In the genomic region with DNA sequence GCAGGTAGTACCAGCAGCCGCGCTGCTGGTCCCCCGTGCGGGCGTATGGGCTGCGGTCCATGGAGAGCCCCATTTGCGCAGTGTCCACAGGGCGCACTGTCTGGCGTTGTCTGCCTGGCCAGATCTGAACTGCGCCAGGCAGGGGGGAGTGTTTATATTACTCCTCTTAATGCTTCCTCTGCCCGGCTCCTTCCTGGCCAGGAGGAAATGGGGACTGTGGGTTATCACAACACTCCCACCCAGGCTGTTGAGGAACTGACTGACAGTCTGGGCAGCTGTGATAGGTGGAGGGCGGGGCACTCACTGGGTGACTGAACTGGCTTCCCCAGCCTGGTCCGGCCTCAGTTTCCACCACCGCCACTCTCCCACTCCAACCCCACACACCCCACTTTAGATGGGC, we compare ENCODE assay signal across 8 mouse cellular contexts. TPM values are rescaled to one million over a fixed set of nuclear protein-coding genes. Genes with fewer than 3 reads are reported as not detected.
DNase-seq lines count a peak whose midpoint lies in the region; ATAC-seq lines count a peak whose summit lies in the region.

A gene (minus strand): TSS at position 109 of the 400 bp plus-strand sequence.

- no peak within 1 kb of the TSS for H3K4me2 ChIP-seq in midbrain, embryonic 14.5 days (ENCODE audit: low read length)
- H3K4me2 ChIP-seq in embryonic facial prominence, embryonic 11.5 days (ENCODE audit: low read depth, low read length), result no peak within 1 kb of the TSS; the same call in 1 of the 2 replicates
- no peak within 1 kb of the TSS for H3K4me2 ChIP-seq in hindbrain, embryonic 14.5 days (replicated peaks)
- peak within 1 kb of the TSS; percentile 57 for H3K4me2 ChIP-seq in liver, embryonic 11.5 days

- no peak within 1 kb of the TSS for H3K27ac ChIP-seq in midbrain, embryonic 10.5 days (replicated peaks)
- H3K27ac ChIP-seq in midbrain, embryonic 14.5 days (replicated peaks; ENCODE audit: low read depth, low read length), result no peak within 1 kb of the TSS
- 0 out of 2 replicates have a peak within 1 kb of the TSS, but pooled peaks have one; percentile 41 for H3K27ac ChIP-seq in embryonic facial prominence, embryonic 11.5 days (replicated peaks; ENCODE audit: low read depth, low read length)
- no peak within 1 kb of the TSS for H3K27ac ChIP-seq in hindbrain, embryonic 14.5 days
- H3K27ac ChIP-seq in liver, embryonic 11.5 days (ENCODE audit: low read depth, low read length), result peak within 1 kb of the TSS; percentile 2

- no peak for DNase-seq in midbrain, embryonic 10.5 days (ENCODE audit: low spot score)
- no peak for DNase-seq in midbrain, embryonic 14.5 days
- no peak for DNase-seq in embryonic facial prominence, embryonic 11.5 days (ENCODE audit: low spot score)
- no peak for DNase-seq in hindbrain, embryonic 14.5 days (ENCODE audit: low spot score)
- no peak for DNase-seq in liver, embryonic 11.5 days (ENCODE audit: low spot score)
- no peak for DNase-seq in ovary, adult 18-20 months (ENCODE audit: low spot score)
- DNase-seq in urinary bladder, postnatal 10 days (ENCODE audit: low spot score), result no peak
- no peak for DNase-seq in ovary, postnatal 10 days (ENCODE audit: low spot score)

- 0 out of 2 replicates have a peak within 1 kb of the TSS, but pooled peaks have one; percentile 14 for H3K4me3 ChIP-seq in midbrain, embryonic 10.5 days
- no peak within 1 kb of the TSS for H3K4me3 ChIP-seq in midbrain, embryonic 14.5 days (replicated peaks; ENCODE audit: low read depth, low read length)
- 0 out of 2 replicates have a peak within 1 kb of the TSS, but pooled peaks have one; percentile 6 for H3K4me3 ChIP-seq in embryonic facial prominence, embryonic 11.5 days (ENCODE audit: low read depth, low read length)
- H3K4me3 ChIP-seq in hindbrain, embryonic 14.5 days (replicated peaks; ENCODE audit: low read length), result no peak within 1 kb of the TSS
- H3K4me3 ChIP-seq in liver, embryonic 11.5 days (ENCODE audit: low read depth, low read length), result peak within 1 kb of the TSS; percentile 36

- H3K36me3 ChIP-seq in midbrain, embryonic 10.5 days, result no peaks in the 10 kb centered on the region
- no peaks in the 10 kb centered on the region for H3K36me3 ChIP-seq in midbrain, embryonic 14.5 days (ENCODE audit: control insufficient read depth, insufficient read depth, low read length)
- no peaks in the 10 kb centered on the region for H3K36me3 ChIP-seq in embryonic facial prominence, embryonic 11.5 days (replicated peaks; ENCODE audit: control insufficient read depth, insufficient read depth, low read depth, low read length)
- no peaks in the 10 kb centered on the region for H3K36me3 ChIP-seq in hindbrain, embryonic 14.5 days (replicated peaks; ENCODE audit: control insufficient read depth, insufficient read depth)
- no peaks in the 10 kb centered on the region for H3K36me3 ChIP-seq in liver, embryonic 11.5 days (ENCODE audit: control insufficient read depth, insufficient read depth, low read length)

- ATAC-seq in midbrain, embryonic 14.5 days (ENCODE audit: low FRiP score, low TSS enrichment), result no peak
- peak; percentile 31; the same call in 1 of the 2 replicates for ATAC-seq in embryonic facial prominence, embryonic 11.5 days (replicated peaks; ENCODE audit: insufficient number of reproducible peaks, low FRiP score, low TSS enrichment, low read depth)
- ATAC-seq in hindbrain, embryonic 14.5 days (ENCODE audit: low FRiP score), result no peak
- ATAC-seq in liver, embryonic 11.5 days (replicated peaks; ENCODE audit: low FRiP score), result peak; percentile 89

- H3K9me3 ChIP-seq in midbrain, embryonic 10.5 days (replicated peaks), result no peaks in the 10 kb centered on the region
- no peaks in the 10 kb centered on the region for H3K9me3 ChIP-seq in midbrain, embryonic 14.5 days (ENCODE audit: control insufficient read depth, low read length)
- H3K9me3 ChIP-seq in embryonic facial prominence, embryonic 11.5 days (replicated peaks; ENCODE audit: control insufficient read depth, low read length), result no peaks in the 10 kb centered on the region
- no peaks in the 10 kb centered on the region for H3K9me3 ChIP-seq in hindbrain, embryonic 14.5 days (ENCODE audit: control insufficient read depth, low read length)
- H3K9me3 ChIP-seq in liver, embryonic 11.5 days (ENCODE audit: control insufficient read depth, low read length), result no peaks in the 10 kb centered on the region

- peaks cover 23% of the 10 kb centered on the region for H3K4me1 ChIP-seq in midbrain, embryonic 10.5 days
- H3K4me1 ChIP-seq in midbrain, embryonic 14.5 days (ENCODE audit: control insufficient read depth, insufficient read depth, low read length), result no peaks in the 10 kb centered on the region
- no peaks in the 10 kb centered on the region for H3K4me1 ChIP-seq in embryonic facial prominence, embryonic 11.5 days (ENCODE audit: control insufficient read depth, insufficient read depth, low read length)
- peaks cover 10% of the 10 kb centered on the region for H3K4me1 ChIP-seq in hindbrain, embryonic 14.5 days (replicated peaks; ENCODE audit: control insufficient read depth, insufficient read depth, low read length)
- H3K4me1 ChIP-seq in liver, embryonic 11.5 days (replicated peaks; ENCODE audit: control insufficient read depth, insufficient read depth, low read length), result peaks cover 20% of the 10 kb centered on the region

- WGBS in midbrain, embryonic 10.5 days, result 71% methylated on average over 14 of the region's 14 CpGs
- 80% methylated on average over 14 of the region's 14 CpGs for WGBS in midbrain, embryonic 14.5 days
- 43% methylated on average over 14 of the region's 14 CpGs for WGBS in embryonic facial prominence, embryonic 11.5 days
- WGBS in hindbrain, embryonic 14.5 days, result 71% methylated on average over 14 of the region's 14 CpGs
- 10% methylated on average over 14 of the region's 14 CpGs for WGBS in liver, embryonic 11.5 days

- H3K9ac ChIP-seq in midbrain, embryonic 14.5 days (replicated peaks; ENCODE audit: low read length), result no peak within 1 kb of the TSS
- no peak within 1 kb of the TSS for H3K9ac ChIP-seq in embryonic facial prominence, embryonic 11.5 days (replicated peaks; ENCODE audit: low read length)
- no peak within 1 kb of the TSS for H3K9ac ChIP-seq in hindbrain, embryonic 14.5 days
- no peak within 1 kb of the TSS; the same call in 1 of the 2 replicates for H3K9ac ChIP-seq in liver, embryonic 11.5 days (ENCODE audit: low read depth, low read length)

- H3K27me3 ChIP-seq in midbrain, embryonic 10.5 days (ENCODE audit: low read depth, poor library complexity, severe bottlenecking), result peaks cover 58% of the 10 kb centered on the region
- peaks cover 29% of the 10 kb centered on the region for H3K27me3 ChIP-seq in midbrain, embryonic 14.5 days (ENCODE audit: control insufficient read depth, insufficient read depth, low read length)
- peaks cover 21% of the 10 kb centered on the region for H3K27me3 ChIP-seq in embryonic facial prominence, embryonic 11.5 days (ENCODE audit: control insufficient read depth, insufficient read depth, low read length)
- peaks cover 32% of the 10 kb centered on the region for H3K27me3 ChIP-seq in hindbrain, embryonic 14.5 days (ENCODE audit: control insufficient read depth, insufficient read depth, low read length)
- peaks cover 28% of the 10 kb centered on the region for H3K27me3 ChIP-seq in liver, embryonic 11.5 days (replicated peaks; ENCODE audit: control insufficient read depth, insufficient read depth, low read length)

RNA-seq across cellular contexts. Expression of the gene that starts here (rescaled TPM):
- 39.4 and 45.2 TPM in 2 replicates for polyA plus RNA-seq in midbrain, embryonic 10.5 days (2016; fragmentation: Nextera tagmentation; extraction: Ambion mirVana)
- polyA plus RNA-seq in midbrain, embryonic 14.5 days (2014; fragmentation: Nextera tagmentation; extraction: Ambion mirVana), result 3.6 and 4.1 TPM in 2 replicates
- polyA plus RNA-seq in embryonic facial prominence, embryonic 11.5 days (2014; fragmentation: Nextera tagmentation; extraction: Ambion mirVana), result 48.8 and 50.3 TPM in 2 replicates
- 9.2 and 10.5 TPM in 2 replicates for polyA plus RNA-seq in hindbrain, embryonic 14.5 days (2014; fragmentation: Nextera tagmentation; extraction: Ambion mirVana)
- polyA plus RNA-seq in liver, embryonic 11.5 days (2014; fragmentation: Nextera tagmentation; extraction: Ambion mirVana), result 56.0 and 57.3 TPM in 2 replicates

Comparison
In these comparisons a context has a peak if more than half of its experiments do, and no peak if none do; other contexts are left out.
1. H3K4me3 ChIP-seq: peak in midbrain, embryonic 10.5 days (single experiment), embryonic facial prominence, embryonic 11.5 days (single experiment) and liver, embryonic 11.5 days (single experiment); none in midbrain, embryonic 14.5 days (single experiment) and hindbrain, embryonic 14.5 days (single experiment).
2. H3K27ac ChIP-seq: peak in embryonic facial prominence, embryonic 11.5 days (single experiment) and liver, embryonic 11.5 days (single experiment); none in midbrain, embryonic 10.5 days (single experiment), midbrain, embryonic 14.5 days (single experiment) and hindbrain, embryonic 14.5 days (single experiment).
3. ATAC-seq: peak in embryonic facial prominence, embryonic 11.5 days (single experiment) and liver, embryonic 11.5 days (single experiment); none in midbrain, embryonic 14.5 days (single experiment) and hindbrain, embryonic 14.5 days (single experiment).